Mouse (Mus musculus): Measurements from ENCODE around the gene Aass. TPM values are rescaled to one million over a fixed set of nuclear protein-coding genes. Genes with fewer than 3 reads are reported as not detected.
"Not testable (repeated sequence)": the region's sequence is repeated elsewhere in the genome, so short reads cannot be mapped to it uniquely, and the experiment has no call there.

Gene Aass
- polyA plus RNA-seq, 1 experiment from 2014 or later: 1.6 TPM

DNA sequence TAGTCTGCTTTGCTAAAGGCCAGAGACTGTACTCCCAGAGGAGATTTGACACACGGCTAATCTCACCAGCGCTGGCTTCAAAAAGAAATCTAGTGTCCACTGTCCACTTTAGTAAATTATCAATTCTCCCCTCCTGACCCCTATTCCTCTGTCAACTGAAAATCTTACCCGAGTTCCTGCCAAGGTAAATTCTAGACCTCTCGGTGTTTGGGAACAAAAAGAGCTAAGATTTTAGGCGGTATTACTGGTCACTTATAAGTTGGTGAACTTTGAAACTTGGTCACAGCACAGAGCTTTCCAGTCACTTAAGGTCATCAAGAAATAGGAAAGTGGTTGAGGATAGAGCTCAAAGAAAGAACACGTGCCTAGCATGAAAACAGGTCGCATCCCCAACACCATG lies 6.1 kb downstream of the Aass start:
- Histone ChIP-seq H3K27me3 (ENCODE audit: control insufficient read depth, insufficient read depth, low read length) (no peaks in the 10 kb centered on the region), H3K36me3 (ENCODE audit: control insufficient read depth, insufficient read depth, low read length) (no peaks in the 10 kb centered on the region), H3K9me3 (ENCODE audit: control insufficient read depth, low read length) (no peaks in the 10 kb centered on the region), H3K27ac (ENCODE audit: low read depth, low read length) (no peak overlapping the region), H3K4me3 (ENCODE audit: low read length) (no peak overlapping the region), H3K9ac (ENCODE audit: low read depth, low read length) (no peak overlapping the region), H3K4me2 (replicated peaks; ENCODE audit: low read depth, low read length) (no peak overlapping the region), H3K4me1 (ENCODE audit: control insufficient read depth, insufficient read depth, low read length) (no peaks in the 10 kb centered on the region)
- WGBS: 83% methylated on average over 7 of the region's 7 CpGs
- ATAC-seq (ENCODE audit: low FRiP score, low TSS enrichment): no peak

DNA sequence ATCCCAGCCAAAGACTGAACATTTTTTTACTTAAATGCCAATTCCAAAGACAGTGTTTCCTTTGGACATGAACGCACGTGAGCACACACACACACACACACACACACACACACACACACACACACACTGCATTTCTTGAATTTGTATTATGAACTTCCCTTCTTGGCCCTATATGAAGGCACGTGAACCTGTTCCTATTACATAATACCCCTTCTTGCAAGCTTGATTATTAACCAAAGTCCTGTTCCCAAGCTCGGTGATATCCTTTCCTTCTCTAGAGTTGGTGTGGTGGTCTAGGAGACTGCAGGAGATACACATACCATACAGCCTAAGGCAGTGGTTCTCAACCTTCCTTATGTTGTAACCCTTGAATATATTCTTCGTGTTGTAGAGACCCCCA lies 7.0 kb downstream of the Aass start:
- Histone ChIP-seq H3K4me1 (ENCODE audit: control insufficient read depth, insufficient read depth, low read length) (no peaks in the 10 kb centered on the region), H3K9ac (ENCODE audit: low read depth, low read length) (no peak overlapping the region), H3K9me3 (ENCODE audit: control insufficient read depth, low read length) (no peaks in the 10 kb centered on the region), H3K27ac (ENCODE audit: low read depth, low read length) (no peak overlapping the region), H3K4me3 (ENCODE audit: low read length) (no peak overlapping the region), H3K36me3 (ENCODE audit: control insufficient read depth, insufficient read depth, low read length) (no peaks in the 10 kb centered on the region), H3K27me3 (ENCODE audit: control insufficient read depth, insufficient read depth, low read length) (no peaks in the 10 kb centered on the region), H3K4me2 (replicated peaks; ENCODE audit: low read depth, low read length) (no peak overlapping the region)
- 77% methylated on average over 5 of the region's 5 CpGs for WGBS
- no peak for ATAC-seq (ENCODE audit: low FRiP score, low TSS enrichment)

DNA sequence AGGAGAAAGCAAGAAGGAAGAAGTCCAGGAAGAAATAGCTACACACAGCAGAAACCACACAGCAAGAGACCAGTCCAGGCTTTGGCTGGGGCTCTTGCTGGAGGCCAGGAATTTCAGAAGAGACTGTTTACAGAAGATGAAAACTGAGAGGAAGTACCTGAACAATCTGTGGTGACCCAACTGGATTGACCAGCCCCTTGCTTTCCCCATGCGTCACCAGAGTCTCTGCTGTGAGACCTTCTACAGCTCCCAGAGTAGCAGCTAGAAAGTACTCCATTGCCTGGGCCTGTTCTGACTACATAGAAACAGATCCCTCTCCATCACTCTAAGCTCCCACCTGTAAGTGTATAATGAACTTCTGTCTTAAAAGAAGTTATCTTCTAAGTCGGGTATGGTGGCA lies 8.0 kb downstream of the Aass start:
- ATAC-seq (ENCODE audit: low FRiP score, low TSS enrichment): no peak
- Histone ChIP-seq H3K27me3 (ENCODE audit: control insufficient read depth, insufficient read depth, low read length) (no peaks in the 10 kb centered on the region), H3K4me1 (ENCODE audit: control insufficient read depth, insufficient read depth, low read length) (no peaks in the 10 kb centered on the region), H3K36me3 (ENCODE audit: control insufficient read depth, insufficient read depth, low read length) (no peaks in the 10 kb centered on the region), H3K4me2 (replicated peaks; ENCODE audit: low read depth, low read length) (no peak overlapping the region), H3K9ac (ENCODE audit: low read depth, low read length) (no peak overlapping the region), H3K27ac (ENCODE audit: low read depth, low read length) (no peak overlapping the region), H3K9me3 (ENCODE audit: control insufficient read depth, low read length) (no peaks in the 10 kb centered on the region), H3K4me3 (ENCODE audit: low read length) (no peak overlapping the region)
- 87% methylated on average over 2 of the region's 2 CpGs for WGBS

DNA sequence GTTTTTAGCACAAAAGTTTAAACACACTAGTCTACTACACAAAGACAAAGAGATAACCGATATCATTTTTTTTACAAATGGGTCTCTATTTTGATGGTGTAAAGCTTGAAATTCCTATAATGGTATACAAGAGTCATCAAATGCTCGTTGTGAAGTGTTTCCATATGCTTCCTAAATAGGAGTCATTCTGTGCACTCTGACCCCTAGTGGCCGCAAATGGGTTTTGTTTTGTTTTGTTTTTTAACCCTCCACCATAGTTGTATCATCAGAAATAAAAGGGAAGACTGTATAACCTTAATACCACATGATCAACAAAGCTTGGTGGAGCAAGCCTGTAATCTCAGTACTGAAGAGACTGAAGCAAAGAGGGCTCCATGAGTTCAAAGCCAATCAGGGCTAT lies 9.9 kb downstream of the Aass start:
- Histone ChIP-seq H3K27ac (ENCODE audit: low read depth, low read length) (no peak overlapping the region), H3K4me2 (replicated peaks; ENCODE audit: low read depth, low read length) (no peak overlapping the region), H3K4me1 (ENCODE audit: control insufficient read depth, insufficient read depth, low read length) (no peaks in the 10 kb centered on the region), H3K4me3 (ENCODE audit: low read length) (no peak overlapping the region), H3K9ac (ENCODE audit: low read depth, low read length) (no peak overlapping the region), H3K9me3 (ENCODE audit: control insufficient read depth, low read length) (no peaks in the 10 kb centered on the region), H3K36me3 (ENCODE audit: control insufficient read depth, insufficient read depth, low read length) (no peaks in the 10 kb centered on the region), H3K27me3 (ENCODE audit: control insufficient read depth, insufficient read depth, low read length) (no peaks in the 10 kb centered on the region)
- 40% methylated on average over 3 of the region's 3 CpGs for WGBS
- no peak for ATAC-seq (ENCODE audit: low FRiP score, low TSS enrichment)

DNA sequence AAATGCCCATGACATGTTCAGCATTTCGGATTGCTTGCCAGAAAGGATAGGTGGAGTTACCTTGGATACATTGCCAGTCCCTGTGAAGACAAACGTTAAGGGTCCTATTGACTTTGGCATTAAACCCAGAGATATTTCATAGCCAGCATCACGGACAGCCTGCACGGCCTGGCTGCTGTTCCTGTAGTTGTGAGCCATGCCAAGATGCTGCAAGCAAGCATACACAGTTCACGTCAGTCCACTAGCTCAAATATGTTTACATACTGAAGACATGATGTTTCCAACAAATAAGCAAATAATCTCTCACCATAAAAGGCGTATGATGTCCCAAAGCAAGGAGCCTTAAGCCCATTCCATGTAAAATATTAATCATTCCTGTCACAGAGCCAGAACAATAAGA lies 18.0 kb downstream of the Aass start:
- WGBS: 78% methylated on average over 6 of the region's 6 CpGs
- H3K9me3 ChIP-seq (ENCODE audit: control insufficient read depth, low read length): no peaks in the 10 kb centered on the region
- H3K36me3 ChIP-seq (ENCODE audit: control insufficient read depth, insufficient read depth, low read length): no peaks in the 10 kb centered on the region
- no peak for ATAC-seq (ENCODE audit: low FRiP score, low TSS enrichment)
- no peak overlapping the region for H3K4me3 ChIP-seq (ENCODE audit: low read length)
- no peak overlapping the region for H3K4me2 ChIP-seq (replicated peaks; ENCODE audit: low read depth, low read length)
- H3K27ac ChIP-seq (ENCODE audit: low read depth, low read length): no peak overlapping the region
- no peak overlapping the region for H3K9ac ChIP-seq (ENCODE audit: low read depth, low read length)
- H3K27me3 ChIP-seq (ENCODE audit: control insufficient read depth, insufficient read depth, low read length): no peaks in the 10 kb centered on the region
- H3K4me1 ChIP-seq (ENCODE audit: control insufficient read depth, insufficient read depth, low read length): no peaks in the 10 kb centered on the region

DNA sequence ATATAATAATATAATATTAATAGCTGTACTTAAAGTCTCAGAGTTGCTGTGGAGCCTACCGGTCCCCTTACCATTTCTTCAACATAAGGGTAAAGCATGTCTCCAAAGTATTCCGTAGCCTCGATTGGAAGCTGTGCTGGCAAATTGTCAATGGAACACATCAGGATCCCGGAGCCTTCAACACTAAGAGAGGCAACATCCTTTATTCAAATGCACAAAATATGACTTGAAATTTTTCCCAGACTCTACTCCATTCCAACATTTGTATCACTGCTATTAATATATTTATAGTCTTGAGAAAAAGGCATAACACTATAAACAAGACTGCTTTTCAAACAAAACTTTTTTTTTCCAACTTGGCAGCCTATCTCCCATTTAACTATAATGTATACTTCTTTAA lies 25.7 kb downstream of the Aass start:
- Histone ChIP-seq H3K27ac (ENCODE audit: low read depth, low read length) (no peak overlapping the region), H3K4me3 (ENCODE audit: low read length) (no peak overlapping the region), H3K27me3 (ENCODE audit: control insufficient read depth, insufficient read depth, low read length) (no peaks in the 10 kb centered on the region), H3K9me3 (ENCODE audit: control insufficient read depth, low read length) (no peaks in the 10 kb centered on the region), H3K4me1 (ENCODE audit: control insufficient read depth, insufficient read depth, low read length) (no peaks in the 10 kb centered on the region), H3K4me2 (replicated peaks; ENCODE audit: low read depth, low read length) (no peak overlapping the region), H3K9ac (ENCODE audit: low read depth, low read length) (no peak overlapping the region), H3K36me3 (ENCODE audit: control insufficient read depth, insufficient read depth, low read length) (no peaks in the 10 kb centered on the region)
- 94% methylated on average over 4 of the region's 4 CpGs for WGBS
- no peak for ATAC-seq (ENCODE audit: low FRiP score, low TSS enrichment)

DNA sequence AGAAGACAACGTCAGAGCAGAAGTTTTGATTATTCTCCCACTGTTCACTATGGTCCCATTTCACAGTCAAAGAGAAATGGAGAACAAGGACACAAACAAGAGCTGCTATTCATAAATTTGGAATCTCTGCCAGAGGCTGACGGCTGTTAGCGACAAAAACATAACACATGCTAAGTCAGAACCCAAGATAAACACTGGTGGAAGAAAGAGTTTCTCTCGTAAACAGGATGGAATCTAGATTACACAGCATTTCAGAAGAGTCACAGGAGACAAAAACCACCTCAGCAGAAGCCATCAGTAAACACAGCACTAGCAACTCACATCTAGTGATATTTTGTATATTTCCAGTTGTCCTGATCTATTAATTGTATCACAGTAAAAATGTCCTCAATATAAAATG lies 26.4 kb downstream of the Aass start:
- no peak overlapping the region for H3K4me3 ChIP-seq (ENCODE audit: low read length)
- no peaks in the 10 kb centered on the region for H3K27me3 ChIP-seq (ENCODE audit: control insufficient read depth, insufficient read depth, low read length)
- no peak overlapping the region for H3K27ac ChIP-seq (ENCODE audit: low read depth, low read length)
- H3K9ac ChIP-seq (ENCODE audit: low read depth, low read length): no peak overlapping the region
- no peaks in the 10 kb centered on the region for H3K9me3 ChIP-seq (ENCODE audit: control insufficient read depth, low read length)
- no peak for ATAC-seq (ENCODE audit: low FRiP score, low TSS enrichment)
- H3K4me1 ChIP-seq (ENCODE audit: control insufficient read depth, insufficient read depth, low read length): no peaks in the 10 kb centered on the region
- no peaks in the 10 kb centered on the region for H3K36me3 ChIP-seq (ENCODE audit: control insufficient read depth, insufficient read depth, low read length)
- no peak overlapping the region for H3K4me2 ChIP-seq (replicated peaks; ENCODE audit: low read depth, low read length)
- WGBS: 71% methylated on average over 4 of the region's 4 CpGs

DNA sequence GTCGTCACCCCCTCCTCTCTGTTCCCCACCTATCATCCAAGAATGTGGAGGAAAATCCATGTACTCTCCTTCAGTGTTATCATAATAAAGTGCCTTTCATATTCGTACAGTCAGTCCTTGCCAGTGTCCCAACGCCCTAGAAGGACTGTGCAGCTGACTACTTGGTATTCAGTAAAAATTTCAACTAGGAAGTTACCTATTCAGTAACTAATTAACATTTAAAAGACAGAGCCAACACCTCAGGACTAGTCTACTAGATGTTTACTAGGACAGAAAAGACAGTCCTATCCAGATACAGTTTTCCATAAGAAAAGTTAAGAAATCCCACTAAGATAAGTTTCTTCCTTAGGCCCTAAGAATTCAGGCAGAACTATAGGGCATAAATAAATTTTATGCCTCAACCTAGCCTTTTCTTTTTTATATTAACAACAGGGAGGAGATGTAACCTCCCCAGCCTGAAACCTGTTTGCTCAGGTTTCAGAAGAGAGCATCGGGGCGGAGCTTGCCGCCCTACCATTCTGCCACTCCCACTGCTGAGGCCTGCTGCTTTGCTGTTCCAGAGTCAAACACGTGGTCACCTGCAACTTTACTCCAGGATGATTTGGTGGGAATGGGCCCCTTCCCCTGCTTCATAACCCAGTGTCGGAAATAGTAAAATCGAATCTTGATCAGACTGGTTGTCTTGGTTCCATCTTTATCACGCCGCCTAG lies 42.3 kb downstream of the Aass start:
- H3K4me3 ChIP-seq (ENCODE audit: low read length); ATAC-seq (ENCODE audit: low FRiP score, low TSS enrichment); H3K27me3 ChIP-seq (ENCODE audit: control insufficient read depth, insufficient read depth, low read length); H3K9ac ChIP-seq (ENCODE audit: low read depth, low read length); H3K9me3 ChIP-seq (ENCODE audit: control insufficient read depth, low read length); H3K27ac ChIP-seq (ENCODE audit: low read depth, low read length); H3K4me1 ChIP-seq (ENCODE audit: control insufficient read depth, insufficient read depth, low read length); H3K4me2 ChIP-seq (replicated peaks; ENCODE audit: low read depth, low read length); H3K36me3 ChIP-seq (ENCODE audit: control insufficient read depth, insufficient read depth, low read length): not testable (repeated sequence)
- 91% methylated on average over 11 of the region's 11 CpGs for WGBS

DNA sequence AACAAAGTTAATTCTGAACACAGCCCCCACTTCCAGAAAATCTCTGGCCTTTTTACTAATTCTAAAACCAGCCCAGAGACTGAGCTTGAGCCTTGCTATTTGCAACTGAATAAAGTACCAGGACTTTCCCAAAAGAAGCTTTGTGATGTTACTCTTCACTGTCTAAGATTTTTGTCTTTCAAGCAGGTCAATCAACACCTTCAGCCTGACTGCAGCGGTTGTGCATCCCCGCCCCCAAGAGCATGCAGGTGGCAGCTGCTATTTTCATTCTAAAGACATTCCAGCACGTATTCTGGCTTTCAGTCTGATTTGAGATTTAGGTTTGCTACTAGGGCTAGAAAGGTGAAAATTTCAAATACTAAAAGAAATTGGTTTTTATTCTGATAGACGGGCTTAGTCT lies 43.5 kb downstream of the Aass start:
- not testable (repeated sequence) for H3K9me3 ChIP-seq (ENCODE audit: control insufficient read depth, low read length); H3K4me2 ChIP-seq (replicated peaks; ENCODE audit: low read depth, low read length); ATAC-seq (ENCODE audit: low FRiP score, low TSS enrichment); H3K27me3 ChIP-seq (ENCODE audit: control insufficient read depth, insufficient read depth, low read length); H3K4me3 ChIP-seq (ENCODE audit: low read length); H3K36me3 ChIP-seq (ENCODE audit: control insufficient read depth, insufficient read depth, low read length); H3K9ac ChIP-seq (ENCODE audit: low read depth, low read length); H3K27ac ChIP-seq (ENCODE audit: low read depth, low read length); H3K4me1 ChIP-seq (ENCODE audit: control insufficient read depth, insufficient read depth, low read length)
- 83% methylated on average over 4 of the region's 4 CpGs for WGBS

All from kidney, embryonic 14.5 days (tissue).